Mouse (Mus musculus): ENCODE measurements around the gene 4933402N03Rik.
A peak's percentile ranks its signal among the peaks of the same experiment; 100 is the strongest.

Gene 4933402N03Rik

DNA sequence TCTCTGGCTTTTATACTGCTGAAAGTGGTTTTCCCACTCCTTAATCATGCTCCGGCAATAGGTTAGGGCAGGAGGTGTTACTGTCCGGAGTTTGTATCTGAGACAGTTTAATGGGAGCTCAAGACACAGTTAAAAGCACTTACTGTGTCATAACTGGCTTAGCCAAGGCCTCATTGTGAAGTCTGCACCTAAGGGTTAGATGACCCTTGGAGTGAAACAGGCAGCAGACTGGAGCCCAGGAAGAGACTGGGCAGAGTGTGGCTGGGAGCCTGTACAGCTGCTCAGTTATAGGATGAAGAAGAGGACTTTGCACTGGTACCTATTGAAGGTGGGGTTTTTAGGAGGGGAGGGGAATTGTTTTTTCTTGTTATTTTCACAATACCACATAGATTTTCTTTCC is at the start of gene 4933402N03Rik:
Gene 4933402N03Rik (minus strand): TSS at position 101 of the 400 bp plus-strand sequence.
- DNase-seq (ENCODE audit: low read depth) = no peak

DNA sequence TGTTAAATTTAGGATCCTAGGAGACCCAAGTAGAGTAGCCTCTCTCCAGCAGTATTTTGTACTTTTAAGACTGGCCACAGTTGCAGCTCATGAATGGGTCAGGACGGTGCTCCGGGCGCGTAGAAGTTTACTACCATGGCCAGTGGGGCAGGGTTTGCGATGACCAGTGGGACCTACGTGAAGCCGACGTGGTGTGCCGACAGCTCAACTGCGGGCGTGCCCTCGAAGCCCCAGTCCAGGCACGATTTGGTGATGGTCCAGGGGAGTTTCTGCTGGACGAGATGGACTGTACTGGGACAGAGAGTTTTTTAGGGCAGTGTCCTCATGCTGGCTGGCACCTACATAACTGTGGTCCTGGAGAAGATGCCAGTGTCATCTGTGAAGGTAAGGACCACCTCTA is 41.9 kb upstream of the 4933402N03Rik start:
- DNase-seq (ENCODE audit: low read depth) = no peak

DNA sequence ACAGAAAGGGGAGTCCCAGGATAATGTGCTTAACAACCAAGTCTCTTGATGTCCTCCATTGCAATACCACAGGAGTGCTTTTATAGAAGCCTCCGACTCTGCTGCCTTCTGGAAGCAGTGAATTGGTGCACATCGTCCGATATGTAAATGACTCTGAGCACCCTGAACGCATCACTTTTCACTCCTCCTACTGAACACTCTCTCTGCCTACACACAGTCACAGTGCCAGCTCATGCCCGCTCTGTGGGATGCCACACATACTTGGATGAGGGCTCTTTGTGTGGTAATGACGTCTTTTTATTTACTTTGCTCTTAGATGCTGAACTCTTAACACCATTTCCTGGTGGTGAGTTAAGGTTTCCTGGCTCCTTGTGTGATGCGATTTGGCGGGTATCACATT is 40.9 kb upstream of the 4933402N03Rik start:
- no peak for DNase-seq (ENCODE audit: low read depth)

DNA sequence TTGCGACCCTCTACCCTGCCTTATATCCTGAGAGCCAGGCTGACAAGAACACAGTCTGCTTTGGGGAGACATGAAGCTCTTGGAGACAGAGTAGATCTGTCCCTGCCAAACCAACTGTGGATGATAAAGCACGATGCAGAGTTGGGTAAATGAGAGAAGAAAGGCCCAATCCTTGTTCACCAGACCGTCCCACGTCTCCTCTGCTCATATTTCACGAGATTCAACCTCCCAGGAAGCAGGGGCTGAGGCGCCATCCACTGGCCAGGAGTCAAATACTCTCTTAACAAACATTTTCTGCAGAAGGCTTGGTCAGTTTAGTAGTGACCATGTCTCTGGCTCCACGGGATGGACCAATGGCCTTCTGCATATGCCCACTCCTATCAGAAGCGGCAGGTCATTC is 38.2 kb upstream of the 4933402N03Rik start:
- no peak for DNase-seq (ENCODE audit: low read depth)

DNA sequence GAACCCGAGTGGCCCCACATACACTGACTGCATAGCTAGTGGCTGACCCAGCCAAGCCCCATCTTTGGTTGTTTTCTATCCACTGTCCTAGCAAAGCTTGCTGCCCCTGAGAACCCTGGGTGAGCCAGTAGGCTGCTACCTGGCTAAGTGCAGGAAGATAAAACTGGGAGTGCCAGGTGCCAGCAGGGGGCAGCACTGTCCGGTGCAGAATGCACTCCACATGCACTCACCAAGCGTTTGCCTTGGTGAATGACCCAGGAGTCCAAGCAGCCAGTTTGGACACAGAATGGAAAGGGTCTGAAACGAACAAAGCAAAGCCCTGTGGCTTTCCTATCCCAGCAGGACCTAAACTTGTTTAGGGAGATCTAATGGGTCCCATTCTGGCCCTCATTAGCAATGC is 36.6 kb upstream of the 4933402N03Rik start:
- no peak for DNase-seq (ENCODE audit: low read depth)

DNA sequence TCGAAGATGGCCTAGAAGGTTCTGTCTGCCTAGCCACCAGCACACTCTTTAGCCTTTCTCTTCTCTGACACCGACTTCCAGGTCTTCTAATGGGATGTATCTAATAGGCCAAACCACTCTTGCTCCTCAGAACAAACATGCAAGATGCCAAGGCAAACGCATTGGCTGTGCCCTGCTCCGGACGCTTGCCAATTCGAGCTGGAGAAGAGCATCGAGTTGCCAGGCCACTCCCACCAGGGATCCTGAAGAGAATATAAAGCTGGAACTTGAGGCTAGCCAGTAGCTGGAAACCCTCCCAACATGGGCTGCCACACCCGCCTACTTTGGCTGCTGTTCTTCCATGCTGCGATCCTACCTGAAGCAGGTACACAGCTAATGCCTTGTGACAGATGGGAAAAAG is 28.0 kb upstream of the 4933402N03Rik start, which contains the start of gene 5430419D17Rik:
Gene 5430419D17Rik (plus strand): TSS at position 282 of the 400 bp plus-strand sequence.
- no peak for DNase-seq (ENCODE audit: low read depth)

DNA sequence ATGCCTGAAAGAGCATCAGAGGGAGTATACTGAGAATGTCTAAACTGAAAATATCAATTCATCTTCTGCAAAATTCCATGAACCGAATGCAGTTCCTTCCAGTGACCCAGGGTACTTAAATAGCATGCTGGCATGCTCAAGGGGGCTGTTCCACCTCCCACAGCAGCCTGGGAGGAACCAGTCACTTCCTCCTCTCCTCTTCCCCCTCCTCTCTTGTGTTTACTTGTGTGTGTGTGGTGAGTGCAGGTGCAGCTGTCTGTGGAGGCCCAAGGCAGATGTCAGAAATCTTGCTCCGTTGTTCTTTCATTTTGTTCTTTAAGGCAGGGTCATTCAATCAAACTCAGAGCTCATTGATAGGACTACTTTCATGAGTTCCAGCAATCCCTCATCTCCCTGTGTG is 23.0 kb upstream of the 4933402N03Rik start:
- DNase-seq (ENCODE audit: low read depth) = no peak

DNA sequence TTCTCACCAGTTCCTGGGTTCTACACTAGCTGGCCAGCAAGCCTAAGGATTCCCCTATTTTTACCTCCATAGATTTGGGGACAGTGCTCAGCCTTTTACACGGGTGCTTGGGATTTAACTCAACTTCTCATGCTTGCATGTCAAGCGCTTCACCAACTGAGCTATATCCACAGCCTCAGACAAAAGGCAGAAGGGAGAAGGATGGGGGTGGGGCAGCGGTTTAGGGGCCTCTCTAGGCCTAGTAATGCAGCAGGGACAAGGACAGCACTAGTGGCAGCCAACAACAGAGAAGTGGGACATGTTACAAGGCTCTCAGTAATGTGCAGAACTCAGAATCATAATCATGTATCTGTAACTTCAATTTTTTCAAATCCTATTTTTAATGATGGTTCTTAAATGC is 21.7 kb upstream of the 4933402N03Rik start:
- DNase-seq (ENCODE audit: low read depth) = no peak

DNA sequence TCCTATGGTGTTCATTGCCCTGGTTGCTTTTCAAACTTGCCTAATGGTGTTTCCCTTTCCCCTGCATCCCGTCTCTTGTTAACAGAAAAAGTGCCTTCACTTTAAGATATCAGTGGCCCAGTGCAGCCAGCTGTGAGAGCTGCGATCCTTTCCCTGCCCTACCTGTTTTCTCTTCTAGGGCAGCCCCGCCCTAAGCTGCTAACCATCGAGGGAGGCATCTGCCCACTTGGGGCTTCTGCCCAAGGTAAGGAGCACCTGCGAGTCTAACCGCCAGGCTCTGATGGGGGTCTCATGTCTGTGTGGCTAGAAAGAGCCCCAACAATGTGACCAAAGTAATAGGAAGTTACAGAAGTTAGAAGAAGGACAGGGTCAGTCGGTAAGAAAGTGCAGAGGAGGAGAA is 16.1 kb upstream of the 4933402N03Rik start:
- DNase-seq (ENCODE audit: low read depth) = no peak

DNA sequence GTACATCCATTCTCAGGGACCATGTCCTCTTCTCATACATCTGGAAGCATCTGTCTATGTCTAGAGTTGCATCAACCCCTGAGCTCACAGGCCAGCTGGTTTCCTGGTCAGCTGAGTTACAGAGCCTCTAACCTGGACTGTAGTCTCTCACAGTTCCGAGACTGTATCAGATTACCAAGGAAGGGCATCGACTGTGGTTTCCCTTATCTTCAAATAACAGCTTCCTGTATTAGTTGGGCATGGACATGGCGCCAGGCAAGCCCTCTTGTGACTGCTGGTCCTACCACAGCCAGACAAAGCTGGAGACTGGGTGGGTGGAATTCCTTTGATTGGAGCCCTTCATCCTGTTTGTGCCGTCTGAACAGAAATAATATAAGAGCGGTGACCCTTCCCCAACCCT is 6.9 kb upstream of the 4933402N03Rik start:
- DNase-seq (ENCODE audit: low read depth) = no peak

DNA sequence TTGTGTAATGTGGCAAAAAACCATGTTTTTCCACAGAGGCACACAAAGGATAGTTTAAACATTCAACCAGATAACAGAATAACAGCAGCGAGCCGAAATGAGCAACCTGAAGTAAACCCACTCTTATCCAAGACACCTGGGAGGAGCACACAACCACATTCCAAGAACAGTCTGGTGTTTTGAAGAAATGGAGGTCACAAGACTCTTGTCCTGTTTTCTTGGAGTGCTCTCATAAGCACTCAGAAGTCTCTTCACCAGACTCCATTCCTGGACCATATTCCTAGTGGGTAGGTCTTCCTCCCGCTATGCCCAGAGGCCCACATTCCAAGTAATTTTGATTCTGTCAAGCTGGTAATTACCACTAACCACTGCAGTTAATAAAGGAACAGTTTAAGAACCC is 4.1 kb upstream of the 4933402N03Rik start:
- DNase-seq (ENCODE audit: low read depth) = no peak

DNA sequence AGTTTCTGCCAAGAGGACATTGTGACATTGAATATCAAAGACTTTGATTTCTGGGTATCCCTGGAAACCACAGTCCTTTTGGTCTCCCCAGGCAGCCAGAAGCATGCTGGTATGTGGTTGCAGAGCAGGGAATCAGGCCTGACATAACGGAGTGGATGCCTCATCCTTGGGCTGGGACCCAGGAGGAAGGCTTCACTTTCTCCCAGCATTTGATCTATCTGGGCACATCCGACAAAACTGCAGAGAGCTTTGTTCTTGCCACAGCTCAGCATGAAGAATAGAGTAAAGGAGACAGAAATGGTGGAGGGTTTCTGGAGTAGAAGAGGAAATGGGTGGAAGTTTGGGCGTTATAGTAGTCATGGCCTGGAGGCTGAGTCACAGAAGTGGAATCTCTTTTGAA is 12.9 kb downstream of the 4933402N03Rik start:
- no peak for DNase-seq (ENCODE audit: low read depth)

DNA sequence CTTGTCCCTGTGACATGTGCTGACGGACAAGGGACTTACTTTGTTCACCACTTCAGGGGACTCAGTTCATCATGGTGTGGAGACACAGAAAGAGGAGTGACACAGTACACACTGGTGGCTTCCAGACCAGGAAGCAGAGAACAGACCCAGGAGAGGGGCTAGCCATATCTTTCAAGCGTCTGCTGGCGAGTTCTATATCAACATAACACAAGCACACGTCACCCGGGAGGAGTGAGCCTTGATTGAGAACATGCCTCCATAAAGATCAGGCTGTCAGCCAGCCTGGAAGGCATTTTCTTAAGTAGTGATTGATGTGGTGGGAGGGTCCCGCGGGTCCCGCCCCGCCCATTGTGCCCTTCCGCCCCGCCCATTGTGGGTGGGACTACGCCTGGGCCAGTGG is 16.1 kb downstream of the 4933402N03Rik start:
- no peak for DNase-seq (ENCODE audit: low read depth)

DNA sequence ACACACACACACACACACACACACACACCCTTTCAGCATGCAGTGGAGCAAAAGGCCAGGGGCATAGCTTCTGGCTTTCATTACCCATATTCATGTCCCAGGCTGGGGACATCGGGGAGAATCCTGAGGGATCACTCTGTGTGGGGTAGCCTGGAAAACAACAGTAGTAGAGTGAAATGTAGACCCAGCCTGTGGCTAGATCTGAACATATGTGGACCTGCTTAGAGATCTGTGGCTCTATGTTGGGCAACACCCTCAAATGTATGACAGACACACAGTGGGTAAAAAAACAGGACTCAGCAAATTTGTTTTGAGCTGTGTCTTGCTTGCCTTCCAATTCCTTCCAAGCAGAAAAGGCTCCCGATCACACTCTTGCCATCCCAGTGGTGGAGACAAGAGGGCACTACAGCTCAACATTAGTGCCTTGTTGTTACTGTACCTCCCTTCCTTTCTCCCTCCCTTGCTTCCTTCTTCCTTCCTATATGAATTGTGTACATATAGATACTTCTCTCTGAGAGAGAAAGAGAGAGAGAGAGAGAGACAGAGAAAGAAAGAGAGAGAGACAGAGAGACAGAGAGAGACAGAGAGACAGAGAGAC is 23.8 kb downstream of the 4933402N03Rik start:
- no peak for DNase-seq (ENCODE audit: low read depth)

DNA sequence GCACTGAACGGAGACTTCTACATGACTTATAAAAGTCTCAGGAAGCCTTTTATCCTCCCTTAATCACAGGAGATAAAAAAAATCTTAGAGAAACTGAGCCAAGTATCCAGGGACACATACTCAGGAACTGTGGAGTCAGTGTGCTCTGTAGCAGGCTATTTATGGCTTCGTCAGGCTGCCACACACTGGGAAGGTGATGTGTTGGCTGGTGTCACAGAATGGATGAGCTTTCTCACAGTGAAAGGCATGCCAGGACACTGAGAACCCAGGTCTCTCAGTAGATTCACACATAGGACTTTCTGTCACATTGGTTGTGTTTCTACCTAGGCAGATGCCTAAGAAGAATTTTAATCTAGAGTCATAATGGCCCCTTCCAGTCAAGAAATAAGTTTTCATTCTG is 31.7 kb downstream of the 4933402N03Rik start:
- DNase-seq (ENCODE audit: low read depth) = no peak

DNA sequence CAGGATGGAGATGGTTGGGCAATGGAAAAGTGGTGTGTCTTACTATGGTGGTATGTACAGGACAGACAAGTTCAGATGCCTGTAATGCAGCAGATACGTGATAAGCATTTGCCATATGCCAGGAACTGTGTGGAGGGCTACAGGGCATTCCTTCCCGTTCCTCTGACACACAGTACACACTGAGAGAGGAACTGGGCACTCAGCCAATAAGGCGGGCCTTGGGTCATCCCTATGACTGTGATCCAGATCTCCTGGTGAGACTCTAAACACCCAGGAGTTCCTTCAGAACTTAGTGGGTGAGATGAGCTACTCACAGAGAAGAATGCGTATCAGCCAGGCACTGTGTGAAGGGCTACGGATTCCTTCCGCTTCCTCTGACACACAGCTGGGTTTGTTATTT is 32.4 kb downstream of the 4933402N03Rik start:
- DNase-seq (ENCODE audit: low read depth) = no peak

DNA sequence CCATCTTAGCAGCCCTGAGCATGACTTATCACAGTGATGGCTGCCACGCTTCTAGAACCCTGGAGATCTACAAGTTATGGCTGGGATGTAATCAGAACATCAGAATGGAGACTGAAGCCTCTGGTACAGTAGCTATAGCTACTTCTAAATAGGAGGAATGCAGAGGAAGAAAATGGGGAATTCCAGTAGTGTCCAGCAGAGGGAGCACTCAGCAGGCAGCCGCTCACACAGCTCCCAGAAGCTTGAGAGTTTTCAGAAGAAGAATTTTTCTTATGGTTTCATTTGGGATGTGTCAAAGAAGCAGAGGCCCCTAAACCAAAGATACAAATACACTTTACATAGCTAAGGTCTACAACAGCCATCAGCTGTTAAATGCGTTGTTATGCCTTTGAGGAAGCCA is 33.6 kb downstream of the 4933402N03Rik start:
- DNase-seq (ENCODE audit: low read depth) = peak; percentile 36
